Mouse (Mus musculus) brown adipose tissue, adult 24 weeks (tissue): ENCODE measurements around the gene Neurl2. TPM values are rescaled to one million over a fixed set of nuclear protein-coding genes. Genes with fewer than 3 reads are reported as not detected.
A peak's percentile ranks its signal among the peaks of the same experiment; 100 is the strongest.
"Not testable (repeated sequence)": the region's sequence is repeated elsewhere in the genome, so short reads cannot be mapped to it uniquely, and the experiment has no call there.

Source experiments
- H3K27ac ChIP-seq: fragments of 200-500 bp; replicated peaks from 2 replicates; pipeline ENCODE4 v1.5.1; 2012; ENCODE audit warnings: low read depth, mild to moderate bottlenecking, low read length
- H3K4me1 ChIP-seq: fragments of 200-500 bp; 2 replicates; pipeline ENCODE4 v1.6.1; 2012; ENCODE audit warnings: low read length, mixed read lengths; ENCODE audit not compliant: control insufficient read depth, insufficient read depth, insufficient read length
- H3K4me3 ChIP-seq: fragments of 200-500 bp; 2 replicates; pipeline ENCODE4 v1.5.1; 2012; ENCODE audit warnings: low read depth, mild to moderate bottlenecking, low read length, moderate library complexity; ENCODE audit not compliant: insufficient read depth
- polyA plus RNA-seq: library from polyadenylated mRNA; stranded (reverse); fragments of >200 nt; gene quantifications from 2 replicates; pipeline ENCODE4 v1.2.4, GENCODE M21; 2012; ENCODE audit not compliant: missing spikeins, insufficient read depth, insufficient read length

Neurl2 gene
- polyA plus RNA-seq, 1 experiment: 4.1 TPM

GRCm38 (mm10) chr2:164864593-164864992, 31.3 kb upstream of the Neurl2 start:
- Histone ChIP-seq H3K4me1 (peaks cover 20% of the 10 kb centered on the region), H3K27ac (0 out of 2 replicates have a peak overlapping the region, but pooled peaks have one; percentile 2), H3K4me3 (no peak overlapping the region)

- not testable (repeated sequence) for H3K4me3 ChIP-seq
- H3K27ac ChIP-seq: peak overlapping the region; percentile 16; the same call in 1 of the 2 replicates
- peaks cover 21% of the 10 kb centered on the region for H3K4me1 ChIP-seq
These were observed 30.2 kb upstream of the Neurl2 start for GRCm38 (mm10) chr2:164863411-164863810.

DNA sequence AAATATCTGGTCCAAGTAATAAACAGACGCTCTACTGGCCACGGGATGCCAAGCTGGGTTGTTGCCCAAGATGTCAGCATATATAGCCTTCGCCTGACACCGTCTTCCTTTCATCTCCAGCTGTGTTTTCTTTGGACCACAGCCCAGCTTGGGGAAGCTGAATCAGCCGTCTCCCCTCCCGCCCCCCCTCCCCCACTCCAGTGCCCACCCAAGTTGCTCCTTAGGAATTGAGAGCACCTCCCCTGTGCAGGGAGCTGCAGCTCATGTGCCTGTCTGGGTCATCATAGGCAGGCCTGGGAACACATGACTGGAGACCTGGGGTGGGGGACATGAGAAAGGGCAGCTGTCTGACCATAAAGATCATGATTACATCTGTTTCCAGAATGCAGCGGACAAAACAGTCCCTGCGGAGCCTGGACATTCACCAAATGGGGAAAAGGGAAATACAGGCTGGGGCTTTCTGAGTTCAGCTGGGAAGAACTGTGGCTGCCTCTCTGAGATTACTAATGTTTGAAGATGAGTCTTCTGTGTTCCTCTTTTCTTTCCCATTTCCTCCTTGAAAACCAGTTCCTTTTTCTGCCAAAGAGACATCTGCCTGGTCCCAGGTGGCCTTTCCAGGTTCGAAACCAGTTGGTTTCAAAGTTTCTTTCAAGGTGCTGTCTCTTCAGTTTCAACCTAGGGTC, 29.1 kb upstream of the Neurl2 start:
- Histone ChIP-seq H3K27ac (peak overlapping the region; percentile 91), H3K4me3 (no peak overlapping the region), H3K4me1 (peaks cover 23% of the 10 kb centered on the region)

GRCm38 (mm10) chr2:164861094-164861493, 27.8 kb upstream of the Neurl2 start:
- peak overlapping the region; percentile 91 for H3K27ac ChIP-seq
- H3K4me3 ChIP-seq: no peak overlapping the region
- H3K4me1 ChIP-seq: peaks cover 22% of the 10 kb centered on the region

- Histone ChIP-seq H3K4me1 (peaks cover 23% of the 10 kb centered on the region), H3K4me3 (peak overlapping the region; percentile 49), H3K27ac (peak overlapping the region; percentile 90)
These were observed 26.6 kb upstream of the Neurl2 start for GRCm38 (mm10) chr2:164859640-164860432.

GRCm38 (mm10) chr2:164859155-164859554, 25.9 kb upstream of the Neurl2 start:
- H3K27ac ChIP-seq: peak overlapping the region; percentile 90
- H3K4me3 ChIP-seq: peak overlapping the region; percentile 49
- peaks cover 23% of the 10 kb centered on the region for H3K4me1 ChIP-seq

- peak overlapping the region; percentile 62 for H3K4me3 ChIP-seq
- H3K27ac ChIP-seq: peak overlapping the region; percentile 49
- peaks cover 23% of the 10 kb centered on the region for H3K4me1 ChIP-seq
These were observed 24.7 kb upstream of the Neurl2 start for GRCm38 (mm10) chr2:164857842-164858553.

DNA sequence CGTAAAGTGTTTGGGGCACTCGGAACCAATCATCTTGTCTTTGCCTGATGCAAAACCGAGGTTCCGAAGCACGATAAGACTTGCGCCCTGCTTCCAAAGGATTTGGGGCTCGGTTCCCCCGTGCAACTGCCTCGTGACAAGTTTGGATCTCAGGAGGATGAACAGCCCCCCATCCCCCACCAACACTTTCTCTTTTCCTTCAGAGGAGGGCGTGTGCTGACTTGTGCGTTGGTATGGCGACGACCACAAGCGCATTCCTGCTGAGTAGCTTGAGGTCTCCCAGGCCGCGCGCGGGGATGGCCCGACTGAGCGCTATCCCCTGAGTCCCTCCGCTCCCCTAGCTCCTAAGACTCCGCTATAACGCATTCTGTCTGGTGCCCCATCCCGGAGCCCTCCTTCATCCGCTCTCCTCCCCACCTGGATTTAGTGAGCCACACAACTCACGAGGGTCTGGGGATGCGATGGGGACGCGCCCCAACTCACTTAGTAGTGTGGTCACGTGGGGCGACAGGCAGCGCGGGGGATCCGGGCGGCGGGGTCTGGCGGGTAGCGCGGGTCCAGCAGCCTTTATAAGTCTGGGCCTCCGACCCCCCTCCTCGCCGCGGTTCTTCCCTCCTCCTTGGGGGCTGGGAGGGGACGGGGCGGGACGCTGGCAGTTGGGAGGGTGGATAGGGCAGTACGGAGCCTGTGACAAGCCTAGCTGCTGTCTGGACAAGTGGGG, 24.0 kb upstream of the Neurl2 start, which contains the start of gene Pltp:
Gene Pltp (minus strand): TSS at position 611 of the 721 bp plus-strand sequence.
- Histone ChIP-seq H3K4me1 (peaks cover 19% of the 10 kb centered on the region), H3K27ac (peak within 1 kb of the TSS; percentile 70), H3K4me3 (peak within 1 kb of the TSS; percentile 62)

- H3K27ac ChIP-seq: peak overlapping the region; percentile 70
- peaks cover 14% of the 10 kb centered on the region for H3K4me1 ChIP-seq
- peak overlapping the region; percentile 62 for H3K4me3 ChIP-seq
These were observed 23.2 kb upstream of the Neurl2 start for GRCm38 (mm10) chr2:164856309-164857100.

DNA sequence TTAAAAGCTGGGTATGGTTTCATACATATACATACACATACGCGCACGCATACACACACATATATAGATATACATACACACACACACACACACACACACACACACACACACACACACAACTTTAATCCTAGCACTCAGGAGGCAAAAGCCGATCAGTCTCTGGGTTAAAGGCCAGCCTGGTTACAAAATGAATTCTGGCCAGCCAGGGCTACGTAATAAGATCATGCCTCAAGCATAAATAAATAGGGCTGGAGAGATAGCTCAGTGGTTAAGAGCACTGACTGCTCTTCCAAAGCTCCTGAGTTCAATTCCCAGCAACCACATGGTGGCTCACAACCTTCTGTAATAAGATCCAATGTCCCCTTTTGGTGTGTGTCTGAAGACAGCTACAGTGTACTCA, 22.3 kb upstream of the Neurl2 start:
- H3K4me3 ChIP-seq: not testable (repeated sequence)

GRCm38 (mm10) chr2:164850061-164850460, 16.8 kb upstream of the Neurl2 start:
- Histone ChIP-seq H3K4me1 (no peaks in the 10 kb centered on the region), H3K4me3 (no peak overlapping the region)

More for the DNA sequence above, 22.3 kb upstream of the Neurl2 start:
- H3K27ac ChIP-seq, H3K4me1 ChIP-seq: not testable (repeated sequence)

DNA sequence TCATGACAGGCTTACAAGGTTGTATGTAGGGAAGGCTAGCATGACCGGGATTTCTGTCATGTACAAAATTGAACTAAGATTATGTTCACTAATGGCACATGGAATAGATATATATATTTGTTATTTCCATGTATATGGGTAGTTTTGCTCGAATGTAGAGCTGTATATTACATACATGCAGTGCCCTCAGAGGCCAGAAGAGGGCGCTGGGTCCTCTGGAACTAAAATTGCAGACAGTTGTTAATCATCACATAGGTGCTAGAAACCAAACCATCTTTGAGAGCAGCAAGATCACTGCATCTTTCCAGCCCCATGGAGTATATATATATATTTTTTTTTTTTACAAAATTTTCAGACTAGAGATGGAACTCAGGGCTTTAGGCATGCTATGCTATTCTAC, 12.5 kb upstream of the Neurl2 start:
- Histone ChIP-seq H3K4me1 (no peaks in the 10 kb centered on the region), H3K4me3 (no peak overlapping the region), H3K27ac (no peak overlapping the region)

More at GRCm38 (mm10) chr2:164850061-164850460, 16.8 kb upstream of the Neurl2 start:
- H3K27ac ChIP-seq: no peak overlapping the region

DNA sequence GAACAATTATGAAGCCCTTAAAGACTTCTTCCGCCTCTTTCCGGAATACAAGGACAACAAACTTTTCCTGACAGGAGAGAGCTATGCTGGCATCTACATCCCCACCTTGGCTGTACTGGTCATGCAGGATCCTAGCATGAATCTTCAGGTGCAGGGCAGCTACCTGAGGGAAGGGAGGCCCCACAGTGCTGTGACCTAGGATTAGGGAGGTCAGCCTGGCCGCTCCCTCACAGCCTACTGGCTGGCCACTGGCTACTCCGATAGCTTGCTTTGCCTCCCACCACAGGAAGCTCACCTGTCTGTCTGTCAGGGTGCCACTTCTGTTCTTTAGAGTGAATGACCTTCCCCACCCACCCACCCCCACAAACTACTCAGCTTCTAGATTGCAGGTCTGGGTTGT, 1.9 kb upstream of the Neurl2 start:
- Histone ChIP-seq H3K4me3 (peak overlapping the region; percentile 83), H3K27ac (no peak overlapping the region), H3K4me1 (peaks cover 7% of the 10 kb centered on the region; the same call in 1 of the 2 replicates)

DNA sequence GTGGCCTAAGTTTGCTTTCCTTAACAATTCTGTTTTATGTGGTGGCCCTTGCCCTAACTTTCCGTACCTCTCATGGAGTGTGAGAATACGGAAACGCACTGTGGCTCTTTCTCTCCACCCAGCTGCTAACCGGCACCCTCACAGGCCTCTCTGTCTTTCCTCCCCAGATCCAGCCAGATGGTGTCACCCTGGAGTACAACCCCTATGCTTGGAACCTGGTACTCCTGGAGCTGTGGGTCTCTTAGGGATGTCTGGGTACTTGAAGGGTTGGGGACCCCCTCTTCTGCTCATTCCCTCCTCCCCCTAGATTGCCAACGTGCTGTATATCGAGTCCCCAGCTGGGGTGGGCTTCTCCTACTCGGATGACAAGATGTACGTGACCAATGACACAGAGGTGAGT, 1.3 kb upstream of the Neurl2 start:
- H3K4me3 ChIP-seq: peak overlapping the region; percentile 83
- H3K4me1 ChIP-seq: peaks cover 7% of the 10 kb centered on the region; the same call in 1 of the 2 replicates
- peak overlapping the region; percentile 40 for H3K27ac ChIP-seq
